Mouse (Mus musculus): Measurements from ENCODE around the gene Fetub. TPM values are rescaled to one million over a fixed set of nuclear protein-coding genes. Genes with fewer than 3 reads are reported as not detected.

The Fetub gene
- not detected in 2 replicates for polyA plus RNA-seq (2015; fragmentation: Nextera tagmentation; extraction: Ambion mirVana)

- Histone ChIP-seq H3K9me3 (replicated peaks) (no peaks in the 10 kb centered on the region), H3K27ac (replicated peaks) (no peak within 1 kb of the TSS), H3K36me3 (no peaks in the 10 kb centered on the region), H3K9ac (replicated peaks) (no peak within 1 kb of the TSS), H3K4me1 (no peaks in the 10 kb centered on the region), H3K27me3 (replicated peaks) (no peaks in the 10 kb centered on the region), H3K4me3 (replicated peaks) (no peak within 1 kb of the TSS), H3K4me2 (no peak within 1 kb of the TSS)
- no peak for ATAC-seq (ENCODE audit: low FRiP score)
- WGBS: 96% methylated on average over 5 of the region's 5 CpGs
These were observed at the start of gene Fetub for GRCm38 (mm10) chr16:22918034-22918433. Fetub (plus strand) TSS chr16:22918334.

- no peaks in the 10 kb centered on the region for H3K9me3 ChIP-seq (replicated peaks)
- no peak overlapping the region for H3K9ac ChIP-seq (replicated peaks)
- 94% methylated on average over 8 of the region's 8 CpGs for WGBS
- no peaks in the 10 kb centered on the region for H3K27me3 ChIP-seq (replicated peaks)
- H3K4me1 ChIP-seq: no peaks in the 10 kb centered on the region
- no peak overlapping the region for H3K4me2 ChIP-seq
- no peak for ATAC-seq (ENCODE audit: low FRiP score)
- no peak overlapping the region for H3K4me3 ChIP-seq (replicated peaks)
- peaks cover 62% of the 10 kb centered on the region for H3K36me3 ChIP-seq
- no peak overlapping the region for H3K27ac ChIP-seq (replicated peaks)
These were observed 45.7 kb upstream of the Fetub start for GRCm38 (mm10) chr16:22872397-22872796.

DNA sequence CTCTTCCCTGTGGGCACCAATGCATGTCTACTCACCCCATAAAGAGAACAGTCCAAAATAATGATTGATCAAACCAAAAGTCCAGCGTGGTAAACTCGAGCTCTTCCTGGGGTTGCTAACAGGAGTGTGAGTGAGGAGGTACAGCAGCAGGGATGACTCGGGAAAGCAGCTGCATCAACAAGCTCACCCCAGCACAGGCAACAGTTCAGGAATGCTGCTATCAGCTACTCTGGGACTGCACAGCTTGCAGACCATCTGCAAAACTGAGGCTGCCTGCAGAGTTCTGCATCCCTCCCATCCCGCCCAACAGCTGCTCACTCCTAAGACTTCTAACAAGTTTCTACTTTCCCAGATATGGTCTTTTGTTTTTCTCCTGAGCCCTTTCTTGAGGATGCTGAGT lies 44.8 kb upstream of the Fetub start:
- no peak for ATAC-seq (ENCODE audit: low FRiP score)
- Histone ChIP-seq H3K4me2 (no peak overlapping the region), H3K9ac (replicated peaks) (no peak overlapping the region), H3K9me3 (replicated peaks) (no peaks in the 10 kb centered on the region), H3K36me3 (peaks cover 53% of the 10 kb centered on the region), H3K4me1 (no peaks in the 10 kb centered on the region), H3K4me3 (replicated peaks) (no peak overlapping the region), H3K27me3 (replicated peaks) (no peaks in the 10 kb centered on the region), H3K27ac (replicated peaks) (no peak overlapping the region)
- WGBS: 73% methylated on average over 4 of the region's 4 CpGs

- H3K4me1 ChIP-seq: no peaks in the 10 kb centered on the region
- peaks cover 23% of the 10 kb centered on the region for H3K36me3 ChIP-seq
- 51% methylated on average over 9 of the region's 9 CpGs for whole genome bisulfite sequencing
- no peaks in the 10 kb centered on the region for H3K9me3 ChIP-seq (replicated peaks)
- no peaks in the 10 kb centered on the region for H3K27me3 ChIP-seq (replicated peaks)
- no peak for ATAC-seq (ENCODE audit: low FRiP score)
- H3K4me3 ChIP-seq (replicated peaks): no peak overlapping the region
- H3K9ac ChIP-seq (replicated peaks): no peak overlapping the region
- no peak overlapping the region for H3K4me2 ChIP-seq
- no peak overlapping the region for H3K27ac ChIP-seq (replicated peaks)
These were observed 41.7 kb upstream of the Fetub start for GRCm38 (mm10) chr16:22876218-22877043.

GRCm38 (mm10) chr16:22877660-22878390 lies 40.3 kb upstream of the Fetub start:
- Histone ChIP-seq H3K4me3 (replicated peaks) (no peak overlapping the region), H3K9ac (replicated peaks) (no peak overlapping the region), H3K27me3 (replicated peaks) (no peaks in the 10 kb centered on the region), H3K36me3 (peaks cover 9% of the 10 kb centered on the region), H3K27ac (replicated peaks) (no peak overlapping the region), H3K4me1 (no peaks in the 10 kb centered on the region), H3K9me3 (replicated peaks) (no peaks in the 10 kb centered on the region), H3K4me2 (no peak overlapping the region)
- ATAC-seq (ENCODE audit: low FRiP score): 0 out of 2 replicates have a peak, but pooled peaks have one; percentile 47
- 66% methylated on average over 11 of the region's 11 CpGs for WGBS

DNA sequence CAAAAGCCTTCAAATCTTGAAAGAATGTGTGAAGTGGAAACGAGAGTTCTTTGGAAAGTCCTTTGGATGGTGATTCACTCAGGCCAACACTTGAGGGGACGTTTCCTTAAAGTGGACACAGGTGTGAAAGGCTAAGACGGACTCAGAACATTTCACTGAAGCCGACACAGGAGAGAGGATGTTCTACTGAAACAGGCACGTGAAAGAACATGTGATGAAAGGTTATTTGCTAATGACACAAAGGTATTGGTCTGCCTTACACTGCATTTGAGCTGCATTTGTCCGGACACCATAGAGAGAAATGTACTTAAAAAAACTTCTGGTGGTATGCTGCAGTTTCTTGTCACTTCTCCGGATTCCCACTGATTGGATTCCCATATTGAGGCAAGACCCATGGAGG lies 39.4 kb upstream of the Fetub start:
- Histone ChIP-seq H3K4me3 (replicated peaks) (no peak overlapping the region), H3K9ac (replicated peaks) (no peak overlapping the region), H3K27ac (replicated peaks) (no peak overlapping the region), H3K9me3 (replicated peaks) (no peaks in the 10 kb centered on the region), H3K4me1 (no peaks in the 10 kb centered on the region), H3K4me2 (no peak overlapping the region), H3K36me3 (peaks cover under 1% of the 10 kb centered on the region; the same call in 1 of the 2 replicates), H3K27me3 (replicated peaks) (no peaks in the 10 kb centered on the region)
- ATAC-seq (ENCODE audit: low FRiP score): no peak
- WGBS: 83% methylated on average over 7 of the region's 7 CpGs

DNA sequence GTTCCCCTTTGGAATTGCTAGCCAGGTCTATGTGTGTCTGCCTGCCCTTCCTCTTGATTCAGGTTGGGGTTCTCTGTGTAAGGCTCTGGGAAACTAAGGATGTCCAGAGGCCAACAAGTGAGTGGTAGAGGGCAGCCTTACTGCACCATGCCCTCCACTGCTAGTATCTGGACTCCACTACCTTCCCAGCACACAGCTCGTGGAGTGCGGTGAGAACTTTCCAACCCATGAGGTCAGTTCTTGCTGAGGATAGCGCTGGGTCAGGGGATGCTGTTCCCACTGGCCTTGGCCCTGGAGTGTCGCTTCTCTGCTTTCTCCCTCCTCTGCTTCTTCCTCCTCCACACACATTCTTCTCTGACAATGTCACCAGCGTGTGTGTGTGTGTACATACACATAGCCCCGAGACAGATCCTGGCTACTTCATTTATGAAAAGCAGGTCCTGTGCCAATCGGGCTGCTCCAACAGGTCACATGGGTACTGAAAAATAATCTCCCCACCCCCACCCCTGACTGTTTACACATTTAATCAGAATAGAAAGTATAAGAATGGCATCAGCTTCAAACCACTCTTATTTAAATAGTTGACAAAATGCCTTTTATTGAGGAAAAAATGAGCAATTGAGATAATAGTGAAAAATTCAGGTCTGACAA lies 38.1 kb upstream of the Fetub start:
- H3K9ac ChIP-seq (replicated peaks): no peak overlapping the region
- WGBS: 79% methylated on average over 7 of the region's 7 CpGs
- ATAC-seq (ENCODE audit: low FRiP score): no peak
- H3K27me3 ChIP-seq (replicated peaks): no peaks in the 10 kb centered on the region
- H3K4me3 ChIP-seq (replicated peaks): no peak overlapping the region
- no peaks in the 10 kb centered on the region for H3K36me3 ChIP-seq
- no peaks in the 10 kb centered on the region for H3K4me1 ChIP-seq
- H3K27ac ChIP-seq (replicated peaks): no peak overlapping the region
- no peaks in the 10 kb centered on the region for H3K9me3 ChIP-seq (replicated peaks)
- H3K4me2 ChIP-seq: no peak overlapping the region

DNA sequence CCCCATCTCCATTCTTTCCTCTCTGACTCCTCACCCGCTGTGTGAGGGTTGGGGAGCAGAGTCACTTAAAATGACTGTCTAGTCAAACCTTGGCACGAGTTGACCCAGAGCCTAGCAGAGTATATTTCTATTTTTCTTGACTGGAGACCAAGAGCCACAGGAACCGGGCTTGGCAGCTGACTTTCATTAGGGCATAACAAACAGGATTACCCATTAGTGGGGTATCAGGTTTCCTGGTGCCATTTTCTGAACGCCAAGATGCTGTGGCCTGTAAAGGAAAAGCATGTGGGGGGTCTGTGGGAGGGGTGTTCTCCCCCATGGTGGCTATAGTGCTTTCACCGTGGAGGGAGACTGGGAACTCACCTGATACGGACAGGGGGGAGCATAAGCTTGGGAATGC lies 37.2 kb upstream of the Fetub start:
- no peak for ATAC-seq (ENCODE audit: low FRiP score)
- Histone ChIP-seq H3K9me3 (replicated peaks) (no peaks in the 10 kb centered on the region), H3K27me3 (replicated peaks) (no peaks in the 10 kb centered on the region), H3K4me3 (replicated peaks) (no peak overlapping the region), H3K9ac (replicated peaks) (no peak overlapping the region), H3K4me2 (no peak overlapping the region), H3K4me1 (no peaks in the 10 kb centered on the region), H3K36me3 (no peaks in the 10 kb centered on the region), H3K27ac (replicated peaks) (no peak overlapping the region)
- WGBS: 33% methylated on average over 6 of the region's 6 CpGs

- no peak overlapping the region for H3K4me3 ChIP-seq (replicated peaks)
- WGBS: 80% methylated on average over 4 of the region's 4 CpGs
- H3K36me3 ChIP-seq: no peaks in the 10 kb centered on the region
- ATAC-seq (ENCODE audit: low FRiP score): no peak
- H3K4me2 ChIP-seq: no peak overlapping the region
- H3K9me3 ChIP-seq (replicated peaks): no peaks in the 10 kb centered on the region
- H3K27ac ChIP-seq (replicated peaks): no peak overlapping the region
- H3K4me1 ChIP-seq: no peaks in the 10 kb centered on the region
- H3K9ac ChIP-seq (replicated peaks): no peak overlapping the region
- no peaks in the 10 kb centered on the region for H3K27me3 ChIP-seq (replicated peaks)
These were observed 36.6 kb upstream of the Fetub start for GRCm38 (mm10) chr16:22881487-22881886.

DNA sequence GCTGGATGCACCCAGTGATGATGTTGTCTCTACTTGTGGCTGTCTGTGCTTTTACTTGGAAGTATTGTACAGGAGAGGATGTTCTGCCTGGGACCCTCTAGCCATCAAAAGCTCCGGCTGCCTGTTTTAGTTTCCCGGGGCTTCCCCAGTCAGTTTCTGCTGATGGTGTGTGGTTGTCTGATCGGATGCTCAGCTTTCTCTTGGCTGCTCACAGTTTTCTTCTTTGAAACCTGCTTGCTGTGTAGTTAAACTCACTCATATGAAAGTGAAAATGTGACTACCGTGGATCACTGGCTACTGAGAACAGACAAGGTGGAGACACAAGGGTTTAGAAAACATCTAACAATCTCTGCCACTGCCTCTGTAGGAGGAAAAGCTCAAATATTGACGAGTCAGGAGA lies 34.7 kb upstream of the Fetub start:
- no peak overlapping the region for H3K9ac ChIP-seq (replicated peaks)
- H3K27me3 ChIP-seq (replicated peaks): no peaks in the 10 kb centered on the region
- no peaks in the 10 kb centered on the region for H3K9me3 ChIP-seq (replicated peaks)
- H3K27ac ChIP-seq (replicated peaks): no peak overlapping the region
- H3K4me1 ChIP-seq: no peaks in the 10 kb centered on the region
- ATAC-seq (ENCODE audit: low FRiP score): no peak
- WGBS: 86% methylated on average over 5 of the region's 5 CpGs
- H3K4me2 ChIP-seq: no peak overlapping the region
- H3K4me3 ChIP-seq (replicated peaks): no peak overlapping the region
- no peaks in the 10 kb centered on the region for H3K36me3 ChIP-seq

- Histone ChIP-seq H3K27ac (replicated peaks) (no peak overlapping the region), H3K9ac (replicated peaks) (no peak overlapping the region), H3K9me3 (replicated peaks) (no peaks in the 10 kb centered on the region), H3K36me3 (no peaks in the 10 kb centered on the region), H3K4me1 (no peaks in the 10 kb centered on the region), H3K4me2 (no peak overlapping the region), H3K27me3 (replicated peaks) (no peaks in the 10 kb centered on the region), H3K4me3 (replicated peaks) (no peak overlapping the region)
- 51% methylated on average over 4 of the region's 4 CpGs for WGBS
- ATAC-seq (ENCODE audit: low FRiP score): no peak
These were observed 32.8 kb upstream of the Fetub start for GRCm38 (mm10) chr16:22885356-22885755.
